Mouse (Mus musculus) liver, embryonic 14.5 days (tissue): ENCODE results near the gene Mrpl20. TPM values are rescaled to one million over a fixed set of nuclear protein-coding genes. Genes with fewer than 3 reads are reported as not detected.
A peak's percentile ranks its signal among the peaks of the same experiment; 100 is the strongest.

Source experiments
- ATAC-seq: fragments of 200-750 bp; cut with Nextera tagmentation; 2 replicates; pipeline ENCODE4 v1.8.0; 2017; ENCODE audit warnings: moderate number of reproducible peaks, mild to moderate bottlenecking, moderate library complexity; ENCODE audit not compliant: insufficient read depth
- DNase-seq, 3 experiments: peaks; one replicate each; pipeline ENCODE4 v3.0.0-alpha.2; 2012 to 2013; ENCODE audit warnings: low read depth in 3 of 3, low spot score in 3 of 3
- H3K27ac ChIP-seq: fragments of 300-500 bp; sonication (generic); 2 replicates; pipeline ENCODE4 v1.5.1; 2014; ENCODE audit warnings: moderate library complexity, mild to moderate bottlenecking, control low read depth, inconsistent platforms
- H3K27me3 ChIP-seq: fragments of 300-500 bp; sonication (generic); 2 replicates; pipeline ENCODE4 v1.6.1; 2014; ENCODE audit warnings: mild to moderate bottlenecking, low read length, moderate library complexity; ENCODE audit not compliant: control insufficient read depth, insufficient read depth
- H3K36me3 ChIP-seq: fragments of 300-500 bp; sonication (generic); replicated peaks from 2 replicates; pipeline ENCODE4 v1.6.1; 2014; ENCODE audit warnings: low read depth; ENCODE audit not compliant: control insufficient read depth, insufficient read depth
- H3K4me1 ChIP-seq, 2 experiments: fragments of 200-500 bp in 1 of 2; fragments of 300-500 bp in 1 of 2; sonication (generic) in 1 of 2; replicated peaks; 2 replicates each; pipeline ENCODE4 v1.6.1; 2012 to 2014; ENCODE audit warnings: antibody characterized with exemption in 1 of 2, inconsistent platforms in 1 of 2, low read length in 1 of 2; ENCODE audit not compliant: control insufficient read depth in 2 of 2, insufficient read depth in 2 of 2
- H3K4me2 ChIP-seq: fragments of 300-500 bp; sonication (generic); 2 replicates; pipeline ENCODE4 v1.6.1; 2014; ENCODE audit warnings: low read depth, mild to moderate bottlenecking, control low read depth, moderate library complexity
- H3K4me3 ChIP-seq, 2 experiments: fragments of 200-500 bp in 1 of 2; fragments of 300-500 bp in 1 of 2; sonication (generic) in 1 of 2; 2 replicates each; pipeline ENCODE4 v1.5.1; 2012 to 2014; ENCODE audit warnings: low read depth in 2 of 2, low read length in 2 of 2, mild to moderate bottlenecking in 2 of 2, control low read depth in 1 of 2, inconsistent platforms in 1 of 2, moderate library complexity in 1 of 2; ENCODE audit not compliant: insufficient read depth in 1 of 2
- H3K9ac ChIP-seq: fragments of 300-500 bp; sonication (generic); replicated peaks from 2 replicates; pipeline ENCODE4 v1.6.1; 2014; ENCODE audit warnings: mild to moderate bottlenecking, control low read depth, moderate library complexity
- H3K9me3 ChIP-seq: fragments of 300-500 bp; sonication (generic); 2 replicates; pipeline ENCODE4 v1.6.1; 2016; ENCODE audit warnings: low read length, mixed read lengths; ENCODE audit not compliant: control insufficient read depth
- CTCF ChIP-seq: IDR thresholded peaks from 2 replicates; pipeline ENCODE4 v1.5.1; 2016; ENCODE audit warnings: antibody characterized with exemption, low read depth, control low read depth
- EP300 ChIP-seq: IDR thresholded peaks from 2 replicates; pipeline ENCODE4 v1.6.1; 2016; ENCODE audit warnings: antibody characterized with exemption, low read depth
- WGBS: fragments of 180-500 bp; shearing (Covaris S2); extraction: QIAGEN DNeasy Blood & Tissue Kit; methylation state at CpG from one replicate; pipeline ENCODE4 v1.1.7; 2014; ENCODE audit not compliant: insufficient replicate concordance; 5-methylcytosine and 5-hydroxymethylcytosine counted together
- polyA plus RNA-seq, 2 experiments: library from polyadenylated mRNA; depleted of rRNA in 1 of 2; stranded (reverse) in 1 of 2; unstranded in 1 of 2; fragments of >200 nt; fragmentation: Nextera tagmentation in 1 of 2; extraction: Ambion mirVana in 1 of 2; gene quantifications; 2 replicates each; pipeline versions ENCODE4 v1.2.1 to v1.2.3; 2012 to 2014

Gene Mrpl20
- polyA plus RNA-seq, 2 experiments = 62.8 to 200 TPM

GRCm38 (mm10) chr4:155761356-155762099, 41.1 kb upstream of the Mrpl20 start:
- peaks cover 4 to 15% of the 10 kb centered on the region in 2 experiments for H3K4me1 ChIP-seq
- WGBS = 3% methylated on average over 28 of the region's 28 CpGs
- TF ChIP-seq EP300 = no peak
- TF ChIP-seq CTCF = no peak
- no peaks in the 10 kb centered on the region; the same call in 1 of the 2 replicates for H3K36me3 ChIP-seq
- peak overlapping the region; percentile 100 for H3K4me2 ChIP-seq
- H3K4me3 ChIP-seq = peak overlapping the region; percentile 72 to 84
- peak overlapping the region; percentile 84 for H3K9ac ChIP-seq
- no peaks in the 10 kb centered on the region for H3K9me3 ChIP-seq
- H3K27me3 ChIP-seq = no peaks in the 10 kb centered on the region
- ATAC-seq = 0 out of 2 replicates have a peak, but pooled peaks have one; percentile 3
- DNase-seq = no peak
- peak overlapping the region; percentile 44 for H3K27ac ChIP-seq

GRCm38 (mm10) chr4:155762357-155762756, 40.3 kb upstream of the Mrpl20 start:
- H3K4me3 ChIP-seq = no peak overlapping the region
- DNase-seq (no peak), ATAC-seq (no peak)
- H3K36me3 ChIP-seq = no peaks in the 10 kb centered on the region
- no peak overlapping the region for H3K9ac ChIP-seq
- H3K4me2 ChIP-seq = peak overlapping the region; percentile 100
- peaks cover 4 to 15% of the 10 kb centered on the region in 2 experiments for H3K4me1 ChIP-seq
- TF ChIP-seq CTCF (no peak), EP300 (no peak)
- no peaks in the 10 kb centered on the region for H3K9me3 ChIP-seq
- no peaks in the 10 kb centered on the region for H3K27me3 ChIP-seq
- WGBS = 62% methylated on average over 3 of the region's 3 CpGs
- H3K27ac ChIP-seq = no peak overlapping the region

- no peak for ATAC-seq
- 0 out of 4 replicates have a peak, but pooled peaks cover 0 to 4% of the 10 kb centered on the region in 2 experiments for H3K4me1 ChIP-seq
- DNase-seq = no peak
- peak overlapping the region; percentile 55 to 56 for H3K4me3 ChIP-seq
- no peaks in the 10 kb centered on the region for H3K36me3 ChIP-seq
- H3K9me3 ChIP-seq = no peaks in the 10 kb centered on the region
- H3K9ac ChIP-seq = peak overlapping the region; percentile 72; the same call in 1 of the 2 replicates
- H3K4me2 ChIP-seq = peak overlapping the region; percentile 86
- TF ChIP-seq CTCF = no peak
- 53% methylated on average over 5 of the region's 5 CpGs for WGBS
- peaks cover 14% of the 10 kb centered on the region for H3K27me3 ChIP-seq
- no peak overlapping the region for H3K27ac ChIP-seq
Measured at GRCm38 (mm10) chr4:155769496-155769879, 33.2 kb upstream of the Mrpl20 start.

- Histone ChIP-seq H3K27me3 (peaks cover 17% of the 10 kb centered on the region), H3K36me3 (no peaks in the 10 kb centered on the region), H3K4me3 (peak overlapping the region; percentile 55 to 56), H3K4me1 (0 out of 4 replicates have a peak, but pooled peaks cover 0 to 4% of the 10 kb centered on the region in 2 experiments), H3K4me2 (peak overlapping the region; percentile 86), H3K9me3 (no peaks in the 10 kb centered on the region), H3K9ac (peak overlapping the region; percentile 72), H3K27ac (no peak overlapping the region)
- ATAC-seq (peak; percentile 88), DNase-seq (peak; percentile 66 to 70 (median 68))
- WGBS = under 1% methylated on average over 39 of the region's 39 CpGs
- TF ChIP-seq EP300 = no peak
- peak; percentile 96 for TF ChIP-seq CTCF
Measured at GRCm38 (mm10) chr4:155769880-155770512, 32.7 kb upstream of the Mrpl20 start.

- ATAC-seq = no peak
- DNase-seq = no peak
- H3K36me3 ChIP-seq = no peaks in the 10 kb centered on the region
- 47% methylated on average over 24 of the region's 24 CpGs for WGBS
- H3K9me3 ChIP-seq = no peaks in the 10 kb centered on the region
- H3K4me2 ChIP-seq = peak overlapping the region; percentile 86
- 0 out of 4 replicates have a peak, but pooled peaks cover 0 to 4% of the 10 kb centered on the region in 2 experiments for H3K4me1 ChIP-seq
- no peak overlapping the region for H3K9ac ChIP-seq
- peak overlapping the region in 1 of 2 experiments; percentile 55; a peak in 2 of 4 replicates for H3K4me3 ChIP-seq
- peaks cover 24% of the 10 kb centered on the region for H3K27me3 ChIP-seq
- no peak for TF ChIP-seq EP300
- no peak for TF ChIP-seq CTCF
- H3K27ac ChIP-seq = no peak overlapping the region
Measured at GRCm38 (mm10) chr4:155770626-155771025, 32.1 kb upstream of the Mrpl20 start.
